Mouse (Mus musculus) hindbrain, embryonic 15.5 days (tissue): Measurements from ENCODE around the gene C130060K24Rik. TPM values are rescaled to one million over a fixed set of nuclear protein-coding genes. Genes with fewer than 3 reads are reported as not detected.

Source experiments
- ATAC-seq: fragments of 200-750 bp; cut with Nextera tagmentation; 2 replicates; pipeline ENCODE4 v1.8.0; 2017; ENCODE audit warnings: low read depth, moderate number of reproducible peaks, moderate TSS enrichment; ENCODE audit not compliant: low FRiP score
- H3K27ac ChIP-seq: fragments of 300-500 bp; sonication (generic); replicated peaks from 2 replicates; pipeline ENCODE4 v1.5.1; 2015; ENCODE audit warnings: mild to moderate bottlenecking, inconsistent platforms
- H3K27me3 ChIP-seq: fragments of 300-500 bp; sonication (generic); 2 replicates; pipeline ENCODE4 v1.6.1; 2015; ENCODE audit warnings: control low read depth, inconsistent platforms
- H3K36me3 ChIP-seq: fragments of 300-500 bp; sonication (generic); 2 replicates; pipeline ENCODE4 v1.6.1; 2015; ENCODE audit warnings: control low read depth, inconsistent platforms
- H3K4me1 ChIP-seq: fragments of 300-500 bp; sonication (generic); replicated peaks from 2 replicates; pipeline ENCODE4 v1.6.1; 2015; ENCODE audit warnings: control low read depth, inconsistent platforms
- H3K4me2 ChIP-seq: fragments of 300-500 bp; sonication (generic); 2 replicates; pipeline ENCODE4 v1.6.1; 2015; ENCODE audit warnings: moderate library complexity, mild to moderate bottlenecking, inconsistent platforms
- H3K4me3 ChIP-seq: fragments of 300-500 bp; sonication (generic); 2 replicates; pipeline ENCODE4 v1.5.1; 2015; ENCODE audit warnings: mild to moderate bottlenecking, inconsistent platforms
- H3K9ac ChIP-seq: fragments of 300-500 bp; sonication (generic); 2 replicates; pipeline ENCODE4 v1.6.1; 2015; ENCODE audit warnings: inconsistent platforms
- H3K9me3 ChIP-seq: fragments of 300-500 bp; sonication (generic); 2 replicates; pipeline ENCODE4 v1.6.1; 2016; ENCODE audit warnings: control low read depth, inconsistent platforms
- WGBS: fragments of 180-500 bp; shearing (Covaris S2); methylation state at CpG from one replicate; pipeline ENCODE4 v1.1.7; 2015; 5-methylcytosine and 5-hydroxymethylcytosine counted together
- polyA plus RNA-seq: library from polyadenylated mRNA; unstranded; fragments of >200 nt; fragmentation: Nextera tagmentation; extraction: Ambion mirVana; gene quantifications from 2 replicates; pipeline ENCODE4 v1.2.1, GENCODE M21; 2015

The C130060K24Rik gene
- polyA plus RNA-seq, 1 experiment from 2014 or later = 1.8 TPM

DNA sequence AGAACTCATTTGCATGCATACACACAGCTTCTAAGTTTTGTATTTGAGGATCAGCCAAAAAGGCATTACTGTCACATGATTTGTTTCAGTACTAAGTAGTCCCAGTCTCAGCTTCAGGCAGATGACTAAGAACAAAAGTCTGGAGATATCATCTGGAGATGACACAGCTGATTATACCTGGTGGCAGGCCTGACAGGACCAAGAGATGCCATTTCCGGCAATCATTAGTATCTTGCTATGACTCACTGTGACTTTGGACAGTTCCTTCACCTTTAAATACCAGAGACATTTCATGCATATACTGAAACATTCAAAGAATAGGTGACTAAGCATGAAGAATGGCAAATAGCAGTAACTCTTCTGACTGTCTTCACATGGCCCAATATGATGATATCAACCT, 84.4 kb downstream of the C130060K24Rik start:
- Histone ChIP-seq H3K27me3 (no peaks in the 10 kb centered on the region), H3K36me3 (no peaks in the 10 kb centered on the region), H3K4me3 (no peak overlapping the region), H3K4me1 (no peaks in the 10 kb centered on the region), H3K9ac (no peak overlapping the region), H3K9me3 (no peaks in the 10 kb centered on the region), H3K4me2 (no peak overlapping the region), H3K27ac (no peak overlapping the region)
- no peak for ATAC-seq
- WGBS = 91% methylated on average over 1 of the region's 1 CpGs

DNA sequence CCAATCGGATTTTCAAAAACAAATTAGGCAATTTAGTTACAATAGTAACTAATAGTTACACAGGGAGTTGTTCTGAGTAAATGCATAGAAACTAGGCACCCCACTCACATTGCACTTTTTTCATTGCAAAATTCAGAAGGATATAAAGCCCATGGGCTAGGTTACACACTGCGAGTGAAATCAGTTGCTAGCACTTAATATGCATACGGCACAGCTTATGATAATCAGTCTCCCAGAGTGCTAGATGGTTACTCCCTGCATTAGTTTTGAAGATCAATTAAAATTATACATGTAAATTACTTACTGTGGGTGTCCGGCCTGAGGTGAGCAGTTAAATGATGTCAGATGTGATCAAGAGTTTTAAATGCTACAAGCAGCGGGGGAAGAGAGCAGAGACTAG, 89.4 kb downstream of the C130060K24Rik start:
- peak; percentile 69 for ATAC-seq
- WGBS = 62% methylated on average over 5 of the region's 5 CpGs

DNA sequence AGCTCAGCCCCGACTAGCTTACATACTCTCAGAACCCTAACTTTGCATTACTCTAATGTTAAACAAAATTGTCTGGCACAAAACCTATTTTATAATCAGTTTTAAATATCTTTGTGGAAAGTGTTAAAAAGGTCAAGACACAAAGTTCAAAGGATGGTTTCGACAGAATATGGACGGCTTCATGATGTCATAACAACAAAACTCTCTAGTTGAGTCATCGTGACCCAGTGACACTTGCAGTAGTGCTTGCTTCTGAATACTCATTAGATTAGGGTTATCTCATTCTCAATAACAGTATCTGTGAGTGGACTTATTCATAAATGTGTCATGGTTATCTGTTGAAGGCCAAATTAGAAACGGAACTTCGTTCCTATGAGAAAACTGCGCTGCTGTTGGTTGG, 91.5 kb downstream of the C130060K24Rik start:
- no peaks in the 10 kb centered on the region for H3K36me3 ChIP-seq
- H3K4me3 ChIP-seq = no peak overlapping the region
- H3K27ac ChIP-seq = no peak overlapping the region
- H3K9ac ChIP-seq = no peak overlapping the region
- 90% methylated on average over 7 of the region's 7 CpGs for whole genome bisulfite sequencing
- H3K4me1 ChIP-seq = no peaks in the 10 kb centered on the region
- H3K27me3 ChIP-seq = no peaks in the 10 kb centered on the region
- no peak for ATAC-seq
- H3K4me2 ChIP-seq = no peak overlapping the region
- no peaks in the 10 kb centered on the region for H3K9me3 ChIP-seq

More for the DNA sequence above, 89.4 kb downstream of the C130060K24Rik start:
- Histone ChIP-seq H3K36me3 (no peaks in the 10 kb centered on the region), H3K4me3 (no peak overlapping the region), H3K4me2 (no peak overlapping the region), H3K9me3 (no peaks in the 10 kb centered on the region), H3K27ac (no peak overlapping the region), H3K27me3 (no peaks in the 10 kb centered on the region), H3K4me1 (no peaks in the 10 kb centered on the region), H3K9ac (no peak overlapping the region)

DNA sequence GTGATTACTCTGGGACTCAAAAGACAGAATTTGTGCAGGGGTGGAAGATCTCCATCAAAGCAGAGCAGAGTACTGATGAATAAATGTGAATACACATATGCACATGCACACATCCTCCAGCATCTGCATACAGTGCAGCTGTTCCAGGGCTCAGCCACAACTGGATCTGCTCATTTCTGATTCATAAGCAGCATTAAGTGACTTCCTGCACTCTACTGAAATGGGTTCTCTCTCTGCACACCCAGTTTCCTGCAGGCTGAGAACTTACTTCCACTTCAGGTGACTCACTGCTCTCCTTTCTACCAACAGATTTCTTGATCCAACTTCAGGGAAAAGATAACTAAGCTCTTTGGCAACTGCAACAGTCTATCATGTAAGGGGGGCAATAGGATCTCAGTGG, 117.9 kb downstream of the C130060K24Rik start:
- Histone ChIP-seq H3K27me3 (no peaks in the 10 kb centered on the region), H3K4me1 (no peaks in the 10 kb centered on the region), H3K36me3 (no peaks in the 10 kb centered on the region), H3K9ac (no peak overlapping the region), H3K27ac (no peak overlapping the region), H3K9me3 (no peaks in the 10 kb centered on the region), H3K4me3 (no peak overlapping the region), H3K4me2 (no peak overlapping the region)
- ATAC-seq = no peak

Other genes with a start within 250 kb of the C130060K24Rik start
- 5.5 and 6.4 TPM in 2 replicates for gene Hpgds, start 236.2 kb upstream of the C130060K24Rik start, polyA plus RNA-seq
- not detected in 2 replicates for gene Tnip3, start 144.2 kb downstream of the C130060K24Rik start, polyA plus RNA-seq